In genomic region chr11:88618732-88619309, GRCm38 (mm10) we compare ENCODE assay signal across 8 mouse cellular contexts.
DNase-seq lines count a peak whose midpoint lies in the region; ATAC-seq and TF ChIP-seq lines count a peak whose summit lies in the region.

No protein-coding gene starts in this region.

- intact Hi-C loops in gastrocnemius, postnatal 36 days (cut with DNase I), result no loop called here

- H3K9ac ChIP-seq in hindbrain, postnatal 0 days (replicated peaks; ENCODE audit: low read length), result no peak overlapping the region

- peaks cover 33% of the 10 kb centered on the region for H3K4me1 ChIP-seq in hindbrain, postnatal 0 days (ENCODE audit: insufficient read depth, low read length)
- peaks cover 20% of the 10 kb centered on the region for H3K4me1 ChIP-seq in small intestine, adult 2 months (ENCODE audit: control insufficient read depth, insufficient read depth, insufficient read length, low read length)

- no peak overlapping the region for H3K4me3 ChIP-seq in hindbrain, postnatal 0 days (ENCODE audit: low read length)
- H3K4me3 ChIP-seq in small intestine, adult 2 months (ENCODE audit: low read depth, low read length), result no peak overlapping the region

- peak; percentile 49 for TF ChIP-seq CTCF in hindbrain, postnatal 0 days (IDR thresholded peaks at IDR 0.05; ENCODE audit: low read depth)
- TF ChIP-seq CTCF in small intestine, adult 2 months (IDR thresholded peaks at IDR 0.05; ENCODE audit: extremely low read depth, insufficient read length, insufficient replicate concordance, low read depth, low read length), result no peak

- no peak overlapping the region for H3K4me2 ChIP-seq in hindbrain, postnatal 0 days (ENCODE audit: low read depth, low read length)

- peak; percentile 50 to 66 for DNase-seq in urinary bladder, adult 18-20 months (ENCODE audit: low spot score in 2 of 2)
- DNase-seq in urinary bladder, adult 2 months (ENCODE audit: low spot score), result no peak
- DNase-seq in gastrocnemius, postnatal 36 days, result peak; percentile 59 to 77
- DNase-seq in hindbrain, postnatal 0 days (ENCODE audit: low spot score), result peak; percentile 23
- DNase-seq in lung, adult 18-20 months, result peak; percentile 64 to 77
- DNase-seq in ovary, postnatal 14 days (ENCODE audit: low spot score), result no peak
- no peak for DNase-seq in right cerebral cortex, postnatal 14 days

- WGBS in hindbrain, postnatal 0 days, result 32% methylated on average over 9 of the region's 9 CpGs
- 38% methylated on average over 9 of the region's 9 CpGs for WGBS in small intestine, adult 2 months

- no peaks in the 10 kb centered on the region for H3K27me3 ChIP-seq in hindbrain, postnatal 0 days (ENCODE audit: insufficient read depth, low read length)
- no peaks in the 10 kb centered on the region for H3K27me3 ChIP-seq in small intestine, adult 2 months (ENCODE audit: control insufficient read depth, insufficient read depth, low read length)

- no peak for TF ChIP-seq POLR2A in small intestine, adult 2 months (IDR thresholded peaks at IDR 0.05; ENCODE audit: low read depth, low read length)

- no peaks in the 10 kb centered on the region for H3K36me3 ChIP-seq in hindbrain, postnatal 0 days (ENCODE audit: insufficient read depth, low read length)
- H3K36me3 ChIP-seq in small intestine, adult 2 months (ENCODE audit: control insufficient read depth, insufficient read depth, low read length), result no peaks in the 10 kb centered on the region

- 0 out of 2 replicates have a peak, but pooled peaks have one; percentile 13 for ATAC-seq in hindbrain, postnatal 0 days

- no peaks in the 10 kb centered on the region for H3K9me3 ChIP-seq in hindbrain, postnatal 0 days (ENCODE audit: low read length)

- peak overlapping the region; percentile 70 for H3K27ac ChIP-seq in hindbrain, postnatal 0 days
- peak overlapping the region; percentile 52 for H3K27ac ChIP-seq in small intestine, adult 2 months (ENCODE audit: insufficient read depth, low read depth, low read length)

Comparison
In these comparisons a context has a peak if more than half of its experiments do, and no peak if none do; other contexts are left out.
1. DNase-seq: peak in urinary bladder, adult 18-20 months (2 of 2), gastrocnemius, postnatal 36 days (2 of 2), hindbrain, postnatal 0 days (single experiment) and lung, adult 18-20 months (2 of 2); none in urinary bladder, adult 2 months (single experiment), ovary, postnatal 14 days (single experiment) and right cerebral cortex, postnatal 14 days (single experiment).